In the genomic region with DNA sequence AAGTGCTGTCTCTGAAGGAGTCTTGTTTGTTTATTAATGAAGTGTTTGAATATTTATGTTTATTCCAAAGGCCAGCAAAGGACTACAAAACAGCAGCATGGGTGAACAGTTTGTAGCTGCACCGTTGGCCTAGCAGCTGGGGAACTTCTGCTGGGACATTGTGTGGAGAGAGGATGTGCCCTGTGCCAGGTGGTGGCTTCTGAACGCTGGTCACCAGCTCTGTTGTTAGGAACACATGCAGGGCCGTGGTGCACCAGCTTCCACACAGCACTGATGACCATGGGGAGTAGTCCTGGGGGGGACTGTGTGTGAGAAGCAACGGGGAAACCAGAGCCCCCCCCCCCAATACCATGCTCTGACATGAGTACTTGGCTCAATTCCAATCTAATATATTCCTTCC, we compare ENCODE assay signal across 26 mouse cellular contexts.
"Had no signal": no experiment of that assay in that cellular context is flagged by ENCODE, and none has a peak within 500 bp of the region (broad histone marks: within the 10 kb centered on the region; RNA-seq: fewer than 3 reads in every experiment).

No protein-coding gene starts in this region.

- ATAC-seq: forebrain, embryonic 16.5 days; hindbrain, embryonic 16.5 days; inflammation-experienced regulatory T-cells, adult 6 months; intestine, embryonic 15.5 days; intestine, postnatal 0 days had no signal

- H3K27me3 ChIP-seq: heart, embryonic 12.5 days; hindbrain, embryonic 12.5 days; intestine, embryonic 15.5 days; limb, embryonic 12.5 days had no signal

- H3K4me2 ChIP-seq: heart, embryonic 12.5 days; hindbrain, embryonic 12.5 days; hindbrain, embryonic 14.5 days; intestine, embryonic 15.5 days; limb, embryonic 12.5 days; liver, embryonic 11.5 days had no signal

- H3K36me3 ChIP-seq: heart, embryonic 10.5 days; heart, embryonic 12.5 days; hindbrain, embryonic 12.5 days; intestine, embryonic 15.5 days; limb, embryonic 12.5 days had no signal

- H3K9ac ChIP-seq: heart, embryonic 12.5 days; hindbrain, embryonic 12.5 days; hindbrain, embryonic 14.5 days; intestine, embryonic 15.5 days; limb, embryonic 12.5 days had no signal

- DNase-seq: gastrocnemius, adult 2 months; gastrocnemius, postnatal 10 days; gastrocnemius, postnatal 25 days; heart, adult 18-20 months; heart, postnatal 10 days; heart, postnatal 4 days; kidney, adult 18-20 months; kidney, adult 9 months; kidney, postnatal 14 days; kidney, postnatal 4 days; liver had no signal

- H3K9me3 ChIP-seq: heart, embryonic 10.5 days; heart, embryonic 12.5 days; hindbrain, embryonic 10.5 days; hindbrain, embryonic 12.5 days; intestine, embryonic 15.5 days; limb, embryonic 10.5 days; limb, embryonic 12.5 days had no signal

- H3K27ac ChIP-seq: gastrocnemius, adult 2 months; heart, embryonic 10.5 days; hindbrain, embryonic 10.5 days; hindbrain, embryonic 12.5 days; hindbrain, embryonic 14.5 days; intestine, embryonic 15.5 days; layer of hippocampus, adult 2 months; left cerebral cortex, adult 2 months; limb, embryonic 10.5 days; limb, embryonic 12.5 days had no signal

- H3K4me1 ChIP-seq: intestine, embryonic 15.5 days had no signal

- H3K4me3 ChIP-seq: gastrocnemius, adult 2 months; heart, embryonic 10.5 days; heart, embryonic 12.5 days; hindbrain, embryonic 10.5 days; hindbrain, embryonic 12.5 days; intestine, embryonic 15.5 days; layer of hippocampus, adult 2 months; left cerebral cortex, adult 2 months; limb, embryonic 10.5 days; limb, embryonic 12.5 days had no signal
